Mouse (Mus musculus): ENCODE measurements around the gene Naa38. TPM values are rescaled to one million over a fixed set of nuclear protein-coding genes. Genes with fewer than 3 reads are reported as not detected.

The Naa38 gene
- polyA plus RNA-seq, 1 experiment from 2014 or later = 105 TPM

DNA sequence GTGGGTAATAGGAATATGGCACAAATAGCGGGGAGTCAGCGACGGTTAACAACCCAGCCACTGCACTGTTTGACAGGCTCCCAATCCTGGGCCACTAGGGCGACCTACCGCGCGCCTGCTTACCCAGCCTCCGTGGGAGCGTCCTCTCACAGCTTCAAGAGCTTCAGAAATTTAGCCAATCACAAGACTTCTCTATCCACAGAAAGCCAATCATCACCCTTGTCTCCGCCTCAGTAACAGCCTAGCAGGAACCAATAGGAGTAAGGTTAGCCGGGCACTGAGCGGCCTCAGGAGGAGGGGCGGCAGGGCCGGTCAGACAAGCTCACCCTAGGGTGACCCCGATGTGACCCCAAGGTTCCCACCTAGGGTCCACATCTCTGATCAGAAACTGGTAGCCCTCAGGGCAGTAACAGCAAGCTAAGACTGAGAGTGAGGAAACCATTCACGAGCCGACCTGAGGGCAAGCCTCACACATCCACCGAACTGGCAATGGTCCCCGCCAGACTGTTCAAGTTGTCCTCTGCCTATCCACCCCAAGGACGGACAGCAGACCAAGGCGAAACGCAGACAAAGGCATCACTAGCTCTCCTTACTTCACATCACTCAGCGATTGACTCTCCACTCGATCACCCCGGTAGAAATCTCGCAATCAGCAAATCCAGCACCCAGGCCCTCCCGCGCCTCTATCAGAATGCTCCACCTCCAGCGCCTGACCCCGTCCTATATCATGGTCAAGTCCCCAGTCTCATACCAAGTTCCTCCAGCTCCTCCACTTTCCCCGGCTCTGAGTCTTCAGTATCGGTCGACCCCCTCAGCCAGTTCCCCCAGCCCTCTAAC lies 13.5 kb downstream of the Naa38 start:
- Histone ChIP-seq H3K4me1 (replicated peaks; ENCODE audit: control insufficient read depth, insufficient read depth, low read length) (peaks cover 29% of the 10 kb centered on the region), H3K4me3 (ENCODE audit: low read depth, low read length) (peak overlapping the region; percentile 81), H3K27ac (ENCODE audit: low read depth, low read length) (peak overlapping the region; percentile 98), H3K9ac (ENCODE audit: low read length) (peak overlapping the region; percentile 89), H3K9me3 (ENCODE audit: control insufficient read depth, low read length) (no peaks in the 10 kb centered on the region), H3K4me2 (ENCODE audit: low read depth, low read length, severe bottlenecking) (peak overlapping the region; percentile 99), H3K36me3 (ENCODE audit: control insufficient read depth, insufficient read depth, low read length) (peaks cover 29% of the 10 kb centered on the region), H3K27me3 (ENCODE audit: control insufficient read depth, insufficient read depth, low read length) (no peaks in the 10 kb centered on the region)
- under 1% methylated on average over 33 of the region's 33 CpGs for WGBS
- peak; percentile 74 for ATAC-seq (replicated peaks; ENCODE audit: low FRiP score)
- peak; percentile 85 for DNase-seq (ENCODE audit: low spot score)

DNA sequence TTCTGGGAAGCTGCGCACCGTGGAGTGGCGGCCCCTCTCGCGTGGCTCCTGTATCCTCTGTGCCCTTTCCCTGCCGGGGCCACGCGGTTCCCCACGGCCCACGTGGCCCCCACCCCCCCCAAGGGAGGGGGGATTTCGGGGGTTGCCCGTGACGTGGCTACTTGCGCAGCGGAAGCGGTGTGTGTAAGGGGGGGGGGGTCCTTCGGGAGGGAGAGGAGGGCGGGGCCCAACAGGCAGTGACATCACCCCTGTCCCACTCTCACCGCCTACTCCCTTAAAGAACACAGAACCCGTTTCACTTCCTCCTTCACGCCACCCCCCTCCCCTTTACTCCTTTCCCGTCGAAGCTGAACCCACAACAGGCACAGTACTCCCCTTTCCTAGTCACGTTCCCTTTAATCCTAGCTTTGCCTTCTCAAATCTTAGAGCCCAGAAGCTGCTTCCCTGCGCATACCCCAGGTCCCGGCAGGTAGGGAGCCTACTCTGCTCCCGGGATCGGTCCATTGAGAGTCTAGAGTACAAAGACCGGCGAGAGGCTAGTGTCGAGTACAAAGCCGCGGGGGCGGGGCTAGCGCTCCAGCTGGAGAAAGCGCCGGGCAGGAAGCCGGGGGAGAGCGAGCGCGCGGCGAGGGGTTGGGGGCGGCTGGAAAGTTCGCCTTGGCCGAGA lies 14.2 kb downstream of the Naa38 start:
- Histone ChIP-seq H3K27ac (ENCODE audit: low read depth, low read length) (peak overlapping the region; percentile 98), H3K4me3 (ENCODE audit: low read depth, low read length) (peak overlapping the region; percentile 81), H3K27me3 (ENCODE audit: control insufficient read depth, insufficient read depth, low read length) (no peaks in the 10 kb centered on the region), H3K9me3 (ENCODE audit: control insufficient read depth, low read length) (no peaks in the 10 kb centered on the region), H3K4me2 (ENCODE audit: low read depth, low read length, severe bottlenecking) (peak overlapping the region; percentile 99), H3K4me1 (replicated peaks; ENCODE audit: control insufficient read depth, insufficient read depth, low read length) (peaks cover 35% of the 10 kb centered on the region), H3K36me3 (ENCODE audit: control insufficient read depth, insufficient read depth, low read length) (peaks cover 26% of the 10 kb centered on the region; the same call in 1 of the 2 replicates), H3K9ac (ENCODE audit: low read length) (peak overlapping the region; percentile 89)
- WGBS = 1% methylated on average over 41 of the region's 46 CpGs
- ATAC-seq (replicated peaks; ENCODE audit: low FRiP score) = peak; percentile 45
- peak; percentile 93 for DNase-seq (ENCODE audit: low spot score)

GRCm38 (mm10) chr11:69410045-69410309 lies 14.7 kb downstream of the Naa38 start:
- H3K9ac ChIP-seq (ENCODE audit: low read length) = peak overlapping the region; percentile 89
- H3K27ac ChIP-seq (ENCODE audit: low read depth, low read length) = peak overlapping the region; percentile 98
- ATAC-seq (replicated peaks; ENCODE audit: low FRiP score) = no peak
- H3K36me3 ChIP-seq (ENCODE audit: control insufficient read depth, insufficient read depth, low read length) = peaks cover 23% of the 10 kb centered on the region; the same call in 1 of the 2 replicates
- H3K4me3 ChIP-seq (ENCODE audit: low read depth, low read length) = peak overlapping the region; percentile 81
- no peak for DNase-seq (ENCODE audit: low spot score)
- under 1% methylated on average over 18 of the region's 18 CpGs for WGBS
- H3K4me2 ChIP-seq (ENCODE audit: low read depth, low read length, severe bottlenecking) = peak overlapping the region; percentile 99
- no peaks in the 10 kb centered on the region for H3K27me3 ChIP-seq (ENCODE audit: control insufficient read depth, insufficient read depth, low read length)
- no peaks in the 10 kb centered on the region for H3K9me3 ChIP-seq (ENCODE audit: control insufficient read depth, low read length)
- H3K4me1 ChIP-seq (replicated peaks; ENCODE audit: control insufficient read depth, insufficient read depth, low read length) = peaks cover 37% of the 10 kb centered on the region

GRCm38 (mm10) chr11:69410310-69411072 lies 15.2 kb downstream of the Naa38 start:
- Histone ChIP-seq H3K4me2 (ENCODE audit: low read depth, low read length, severe bottlenecking) (peak overlapping the region; percentile 99), H3K4me1 (replicated peaks; ENCODE audit: control insufficient read depth, insufficient read depth, low read length) (peaks cover 37% of the 10 kb centered on the region), H3K9me3 (ENCODE audit: control insufficient read depth, low read length) (no peaks in the 10 kb centered on the region), H3K27me3 (ENCODE audit: control insufficient read depth, insufficient read depth, low read length) (no peaks in the 10 kb centered on the region), H3K27ac (ENCODE audit: low read depth, low read length) (peak overlapping the region; percentile 98), H3K9ac (ENCODE audit: low read length) (peak overlapping the region; percentile 89), H3K36me3 (ENCODE audit: control insufficient read depth, insufficient read depth, low read length) (peaks cover 19% of the 10 kb centered on the region; the same call in 1 of the 2 replicates), H3K4me3 (ENCODE audit: low read depth, low read length) (peak overlapping the region; percentile 81)
- WGBS = 1% methylated on average over 41 of the region's 41 CpGs
- DNase-seq (ENCODE audit: low spot score) (no peak), ATAC-seq (replicated peaks; ENCODE audit: low FRiP score) (peak; percentile 5; the same call in 1 of the 2 replicates)

DNA sequence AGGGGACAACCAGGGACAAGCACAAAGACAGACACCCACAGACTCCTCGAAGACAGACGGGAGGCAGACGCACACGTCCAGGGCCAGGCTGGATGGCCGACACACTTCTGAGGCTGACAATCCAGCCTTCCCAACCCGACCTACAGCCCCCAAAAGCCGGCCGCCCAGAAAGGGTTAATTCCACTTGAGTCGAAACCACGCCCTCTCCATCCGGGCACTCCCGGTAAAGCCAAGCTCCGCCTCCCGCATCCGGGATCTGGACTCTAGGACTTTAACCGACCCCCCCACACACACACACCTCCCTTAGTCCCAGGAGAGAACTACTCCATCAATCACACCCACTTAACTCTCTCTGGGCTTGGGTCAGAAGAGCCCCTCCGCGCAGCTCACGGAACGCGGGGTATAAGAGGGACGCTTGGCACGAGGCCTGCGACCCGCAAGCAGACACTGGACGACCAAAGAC lies 15.8 kb downstream of the Naa38 start:
- H3K9me3 ChIP-seq (ENCODE audit: control insufficient read depth, low read length) = no peaks in the 10 kb centered on the region
- H3K4me3 ChIP-seq (ENCODE audit: low read depth, low read length) = peak overlapping the region; percentile 81
- H3K36me3 ChIP-seq (ENCODE audit: control insufficient read depth, insufficient read depth, low read length) = peaks cover 15% of the 10 kb centered on the region; the same call in 1 of the 2 replicates
- peak overlapping the region; percentile 99 for H3K4me2 ChIP-seq (ENCODE audit: low read depth, low read length, severe bottlenecking)
- under 1% methylated on average over 26 of the region's 26 CpGs for WGBS
- peak; percentile 42 for ATAC-seq (replicated peaks; ENCODE audit: low FRiP score)
- H3K4me1 ChIP-seq (replicated peaks; ENCODE audit: control insufficient read depth, insufficient read depth, low read length) = peaks cover 37% of the 10 kb centered on the region
- H3K27me3 ChIP-seq (ENCODE audit: control insufficient read depth, insufficient read depth, low read length) = no peaks in the 10 kb centered on the region
- peak overlapping the region; percentile 98 for H3K27ac ChIP-seq (ENCODE audit: low read depth, low read length)
- DNase-seq (ENCODE audit: low spot score) = peak; percentile 98
- H3K9ac ChIP-seq (ENCODE audit: low read length) = peak overlapping the region; percentile 89

GRCm38 (mm10) chr11:69411538-69412203 lies 16.4 kb downstream of the Naa38 start:
- under 1% methylated on average over 39 of the region's 39 CpGs for WGBS
- Histone ChIP-seq H3K4me2 (ENCODE audit: low read depth, low read length, severe bottlenecking) (peak overlapping the region; percentile 99), H3K4me1 (replicated peaks; ENCODE audit: control insufficient read depth, insufficient read depth, low read length) (peaks cover 37% of the 10 kb centered on the region)

DNA sequence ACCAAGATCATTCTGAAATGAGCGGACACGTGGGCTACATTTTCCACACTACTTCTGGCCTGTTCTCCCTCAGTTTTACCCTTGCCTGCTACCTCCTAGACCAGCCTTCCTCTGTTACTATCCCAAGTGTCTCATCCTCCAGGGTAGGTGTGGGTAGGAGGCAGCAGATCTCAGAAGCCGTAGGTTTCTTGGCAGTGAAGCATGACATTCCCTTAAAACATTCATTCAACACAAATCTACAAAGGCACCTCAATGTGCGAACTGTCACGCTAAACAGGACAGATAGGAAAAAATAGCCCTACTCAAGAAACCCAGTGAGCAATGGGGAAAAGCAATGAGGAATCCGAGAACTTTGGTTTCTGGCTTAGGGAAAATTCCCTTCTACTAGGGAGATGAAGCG lies 17.3 kb downstream of the Naa38 start:
- Histone ChIP-seq H3K9me3 (ENCODE audit: control insufficient read depth, low read length) (no peaks in the 10 kb centered on the region), H3K27ac (ENCODE audit: low read depth, low read length) (peak overlapping the region; percentile 98; the same call in 1 of the 2 replicates), H3K9ac (ENCODE audit: low read length) (peak overlapping the region; percentile 89), H3K4me1 (replicated peaks; ENCODE audit: control insufficient read depth, insufficient read depth, low read length) (peaks cover 40% of the 10 kb centered on the region), H3K4me3 (ENCODE audit: low read depth, low read length) (peak overlapping the region; percentile 81; the same call in 1 of the 2 replicates), H3K36me3 (ENCODE audit: control insufficient read depth, insufficient read depth, low read length) (peaks cover 3% of the 10 kb centered on the region; the same call in 1 of the 2 replicates), H3K27me3 (ENCODE audit: control insufficient read depth, insufficient read depth, low read length) (no peaks in the 10 kb centered on the region), H3K4me2 (ENCODE audit: low read depth, low read length, severe bottlenecking) (peak overlapping the region; percentile 99)
- no peak for ATAC-seq (replicated peaks; ENCODE audit: low FRiP score)
- 67% methylated on average over 7 of the region's 7 CpGs for WGBS
- no peak for DNase-seq (ENCODE audit: low spot score)

More at GRCm38 (mm10) chr11:69411538-69412203, 16.4 kb downstream of the Naa38 start:
- H3K4me3 ChIP-seq (ENCODE audit: low read depth, low read length) = peak overlapping the region; percentile 81
- H3K9me3 ChIP-seq (ENCODE audit: control insufficient read depth, low read length) = no peaks in the 10 kb centered on the region
- peak overlapping the region; percentile 98 for H3K27ac ChIP-seq (ENCODE audit: low read depth, low read length)
- no peaks in the 10 kb centered on the region for H3K27me3 ChIP-seq (ENCODE audit: control insufficient read depth, insufficient read depth, low read length)
- H3K36me3 ChIP-seq (ENCODE audit: control insufficient read depth, insufficient read depth, low read length) = peaks cover 10% of the 10 kb centered on the region; the same call in 1 of the 2 replicates
- DNase-seq (ENCODE audit: low spot score) (peak; percentile 75), ATAC-seq (replicated peaks; ENCODE audit: low FRiP score) (no peak)
- H3K9ac ChIP-seq (ENCODE audit: low read length) = peak overlapping the region; percentile 89
